Mouse (Mus musculus) hindlimb bud, embryonic 11.5 days (tissue): ENCODE measurements at regions not wholly inside any gene's neighbourhood (a gene's known extent, or its start where the extent isn't known, plus 50 kb on each side); places are given as distances from the start of the nearest gene placed in this dataset.
"Not testable (repeated sequence)": the region's sequence is repeated elsewhere in the genome, so short reads cannot be mapped to it uniquely, and the experiment has no call there.

Experiments
- DNase-seq: peaks from one replicate; pipeline ENCODE4 v3.0.0-alpha.2; 2012; ENCODE audit warnings: low read depth, low spot score; ENCODE audit errors: extremely low spot score

GRCm38 (mm10) chr5:7732566-7732965 lies 227.7 kb upstream of the Steap4 start:
- DNase-seq: not testable (repeated sequence)

- DNase-seq: no peak
These were observed 180.4 kb upstream of the Steap4 start for GRCm38 (mm10) chr5:7779827-7780226.

GRCm38 (mm10) chr5:7782235-7782634 lies 178.0 kb upstream of the Steap4 start:
- DNase-seq: no peak

GRCm38 (mm10) chr5:7788406-7788805 lies 171.9 kb upstream of the Steap4 start:
- DNase-seq: no peak

- no peak for DNase-seq
These were observed 171.1 kb upstream of the Steap4 start for GRCm38 (mm10) chr5:7789126-7789525.

GRCm38 (mm10) chr5:7820592-7820991 lies 139.7 kb upstream of the Steap4 start:
- no peak for DNase-seq

GRCm38 (mm10) chr5:7821700-7822099 lies 138.6 kb upstream of the Steap4 start:
- DNase-seq: no peak

- no peak for DNase-seq
These were observed 130.6 kb upstream of the Steap4 start for GRCm38 (mm10) chr5:7829618-7830017.

GRCm38 (mm10) chr5:7833812-7834211 lies 126.4 kb upstream of the Steap4 start:
- DNase-seq: no peak

- DNase-seq: no peak
These were observed 97.2 kb upstream of the Steap4 start for GRCm38 (mm10) chr5:7863047-7863446.

GRCm38 (mm10) chr5:7866041-7866641 lies 94.1 kb upstream of the Steap4 start:
- no peak for DNase-seq

GRCm38 (mm10) chr5:7899537-7899936 lies 60.7 kb upstream of the Steap4 start:
- DNase-seq: no peak
